Mouse (Mus musculus) embryo, embryonic 11.5 days (tissue): ENCODE results near the gene Srrd.
"Not testable (repeated sequence)": the region's sequence is repeated elsewhere in the genome, so short reads cannot be mapped to it uniquely, and the experiment has no call there.

Source experiments
- DNase-seq: peaks from one replicate; pipeline ENCODE4 v3.0.0-alpha.2; 2012; ENCODE audit warnings: low read depth, low spot score

The Srrd gene

DNA sequence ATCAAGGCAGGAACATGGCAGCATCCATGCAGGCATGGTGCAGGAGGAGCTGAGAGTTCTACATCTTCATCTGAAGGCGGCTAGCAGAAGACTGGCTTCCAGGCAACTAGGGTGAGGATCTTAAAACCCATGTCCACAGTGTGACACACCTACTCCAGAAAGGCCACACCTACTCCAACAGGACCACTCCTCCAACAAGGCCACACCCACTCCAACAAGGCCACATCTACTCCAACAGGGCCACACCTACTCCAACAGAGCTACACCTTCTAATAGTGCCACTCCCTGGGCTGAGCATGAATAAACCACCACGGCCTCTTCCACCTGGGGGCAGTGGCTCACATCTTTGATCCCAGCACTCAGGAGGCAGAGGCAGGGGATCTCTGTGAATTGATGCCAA is 23.5 kb downstream of the Srrd start:
- DNase-seq, result not testable (repeated sequence)

DNA sequence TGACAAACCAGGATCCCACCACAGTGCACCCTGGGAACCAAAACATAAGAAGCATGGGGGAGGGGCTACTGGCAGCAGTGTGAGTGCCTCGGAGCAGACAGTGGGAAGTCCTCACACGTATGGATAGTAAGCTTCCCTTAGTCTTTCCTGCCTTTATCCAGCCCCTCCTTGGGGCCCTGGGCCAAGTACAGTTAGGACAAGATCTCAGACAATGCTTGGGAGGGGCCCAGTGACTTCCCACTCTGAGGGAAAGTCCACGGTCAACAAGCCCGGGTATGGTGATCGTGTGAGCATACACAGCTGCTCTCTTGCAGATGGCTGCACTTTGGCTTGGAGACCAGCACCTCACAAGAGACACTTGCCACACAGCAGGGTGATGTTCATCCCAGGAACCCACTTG is 25.5 kb downstream of the Srrd start:
- no peak for DNase-seq

DNA sequence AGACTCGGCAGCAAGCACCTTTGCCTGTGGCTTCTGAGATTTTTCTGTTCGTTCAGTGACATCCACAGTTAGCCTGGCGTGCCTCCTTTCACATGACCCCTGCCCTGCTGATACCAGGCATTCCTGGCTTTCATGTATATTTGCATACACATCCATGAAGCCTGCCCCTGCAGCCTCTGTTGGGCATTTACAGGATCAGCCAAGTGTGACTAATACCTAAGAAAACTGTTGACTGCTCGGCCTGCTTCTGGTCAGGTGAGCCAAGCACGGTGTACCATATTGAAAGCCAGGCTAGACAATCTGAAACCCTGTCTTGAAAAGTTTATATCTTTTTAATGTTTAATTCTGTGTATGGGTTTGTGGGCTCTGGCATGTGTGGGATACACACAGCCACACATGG is 26.4 kb downstream of the Srrd start:
- DNase-seq, result no peak

DNA sequence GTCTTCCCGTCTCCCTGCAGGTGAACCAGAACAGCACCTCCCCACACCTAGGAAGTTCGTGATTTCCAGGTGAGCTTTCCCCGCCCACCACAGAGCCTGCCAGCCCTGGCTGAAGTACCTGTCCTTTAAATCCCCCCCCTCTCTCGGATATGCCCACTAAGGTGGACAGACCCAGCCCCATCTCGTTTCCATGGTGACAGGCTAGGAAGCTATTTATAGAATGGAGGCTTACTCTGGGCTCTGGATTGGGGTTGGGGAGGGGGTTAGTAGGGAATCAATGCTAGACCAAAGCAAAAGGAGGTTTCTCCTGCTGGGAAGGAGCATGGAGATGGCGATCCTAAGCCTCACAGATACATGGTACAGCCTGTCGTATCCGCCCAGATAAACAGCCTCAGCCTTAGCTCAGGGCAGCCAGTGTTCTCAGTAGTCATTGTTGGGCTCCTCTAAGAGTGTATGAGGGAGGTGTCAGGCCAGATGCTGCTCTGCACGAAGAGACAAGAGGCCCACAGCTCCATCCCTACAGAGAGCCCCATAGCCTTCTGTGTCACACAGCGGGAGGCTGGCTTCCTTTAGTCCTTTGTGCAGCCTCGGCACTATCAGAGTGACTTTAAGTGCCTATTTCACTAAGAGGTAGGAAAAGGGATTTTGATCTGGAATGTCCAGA is 29.5 kb downstream of the Srrd start:
- DNase-seq, result no peak

DNA sequence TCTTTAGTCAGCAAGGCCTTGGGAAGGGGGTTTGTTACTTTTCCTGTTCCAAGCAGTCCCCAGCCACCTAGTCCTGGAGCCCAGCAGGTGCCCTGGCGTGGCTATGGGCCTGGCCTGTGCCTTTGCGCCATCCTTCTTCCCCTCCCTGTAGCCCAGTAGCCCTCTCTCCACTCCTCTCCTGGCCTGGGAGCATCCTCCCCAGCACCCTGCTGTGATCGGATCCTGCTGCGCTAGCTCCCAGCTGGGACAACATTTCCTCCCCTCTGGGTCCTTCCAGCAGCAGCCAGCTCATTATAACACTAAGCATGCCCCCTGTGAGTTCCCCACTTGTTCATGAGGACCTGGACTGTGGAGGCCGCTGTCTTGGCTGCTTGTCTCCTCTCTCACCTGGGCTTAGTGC is 37.0 kb downstream of the Srrd start:
- no peak for DNase-seq

DNA sequence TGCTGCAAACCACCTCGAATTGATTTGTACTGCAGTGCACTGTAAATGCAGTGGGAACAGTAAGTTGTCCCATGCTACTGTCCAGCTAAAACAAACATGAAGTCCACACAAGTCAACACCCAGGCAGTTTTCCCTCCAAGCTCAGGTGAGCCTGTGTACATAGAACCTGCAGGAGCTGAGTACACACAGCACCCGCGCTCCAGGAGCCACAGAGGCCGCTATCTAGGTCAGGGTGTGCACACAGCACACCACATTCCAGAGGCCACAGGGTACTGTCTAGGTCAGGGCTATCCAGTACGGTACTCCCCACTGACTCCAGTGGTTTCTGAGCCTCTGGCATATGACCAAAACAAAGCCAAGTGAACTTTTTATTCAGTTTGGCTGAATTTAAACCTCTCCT is 40.5 kb downstream of the Srrd start:
- no peak for DNase-seq

DNA sequence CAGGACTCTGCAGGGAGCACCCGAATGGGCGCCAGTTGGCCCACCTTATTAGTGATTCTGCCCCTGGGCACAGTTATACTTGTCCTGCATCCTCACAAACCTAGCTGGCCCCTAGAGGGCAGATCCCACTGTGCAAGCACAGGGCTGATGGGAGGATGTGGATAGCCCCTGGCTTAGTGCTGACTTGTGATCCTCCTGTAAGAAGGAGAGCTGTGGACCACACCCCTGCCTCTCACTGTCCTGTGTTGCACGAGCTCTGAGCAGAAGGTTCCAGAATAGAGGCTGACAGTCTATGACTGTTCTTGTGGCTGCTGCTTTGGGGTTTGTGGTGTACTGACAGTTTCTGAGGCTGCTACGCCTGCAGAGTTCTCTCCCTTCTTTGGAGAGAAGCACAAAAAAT is 41.1 kb downstream of the Srrd start:
- DNase-seq, result no peak

DNA sequence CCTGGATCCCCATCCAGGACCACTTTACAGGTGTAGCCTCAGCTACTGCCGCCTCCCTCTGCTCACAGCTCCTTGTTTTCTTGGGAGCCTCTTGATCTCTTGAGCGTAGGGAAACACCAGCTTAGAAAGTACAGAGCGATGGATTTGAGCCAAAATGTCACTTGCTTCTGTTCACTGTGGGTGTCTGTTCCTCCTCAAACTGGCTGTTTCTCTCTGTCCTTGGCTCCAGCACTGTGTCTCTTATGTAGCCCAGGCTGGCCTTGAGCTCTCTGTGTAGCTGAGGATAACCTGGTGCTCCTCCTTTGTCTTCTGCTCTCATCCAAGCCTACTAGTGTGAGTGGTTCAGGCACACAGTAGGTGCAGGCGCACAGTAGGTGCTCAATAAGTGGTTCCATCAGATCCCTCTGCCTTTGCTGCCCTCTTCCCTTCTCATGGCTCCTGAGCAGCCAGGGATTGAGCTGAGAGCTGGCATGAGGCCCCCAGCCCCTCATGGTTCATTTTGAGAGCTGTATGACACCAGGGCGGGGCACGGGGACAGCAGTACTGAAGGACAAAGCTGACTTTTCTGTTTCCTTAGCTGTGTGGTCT is 42.0 kb downstream of the Srrd start:
- DNase-seq, result no peak

DNA sequence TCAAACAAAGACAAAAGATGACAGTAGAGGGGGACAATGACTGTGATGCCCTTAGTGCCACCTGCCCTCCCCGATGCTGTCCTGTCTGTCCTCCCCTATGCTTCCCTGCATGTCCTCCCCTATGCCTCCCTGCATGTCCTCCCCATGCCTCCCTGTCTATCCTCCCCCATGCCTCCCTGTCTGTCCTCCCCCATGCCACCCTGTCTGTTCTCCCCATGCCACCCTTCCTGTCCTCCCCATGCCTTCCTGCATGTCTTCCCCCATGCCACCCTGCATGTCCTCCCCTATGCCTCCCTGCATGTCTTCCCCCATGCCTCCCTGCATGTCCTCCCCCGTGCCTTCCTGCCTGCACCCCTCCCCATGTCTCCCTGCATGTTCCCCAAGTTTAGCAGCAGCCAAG is 42.7 kb downstream of the Srrd start:
- no peak for DNase-seq

DNA sequence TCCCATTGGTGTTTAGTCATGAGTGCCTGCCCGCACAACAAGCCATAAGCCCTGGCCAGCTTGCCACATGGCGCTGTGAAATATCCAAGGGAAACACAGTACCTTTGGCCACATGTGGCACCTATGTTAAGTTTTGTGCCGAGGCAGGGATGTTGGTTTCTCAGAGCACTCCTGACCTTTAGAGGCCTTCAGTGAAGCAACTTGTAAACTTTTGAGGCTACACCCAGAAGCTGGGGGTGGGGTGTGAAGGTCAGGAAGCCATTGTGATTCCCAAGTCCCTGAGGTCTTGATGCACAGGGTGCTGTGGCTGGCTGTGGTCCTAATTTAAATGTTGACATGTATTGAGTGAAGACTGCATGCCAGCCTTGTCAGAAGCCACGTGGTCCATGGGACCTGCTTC is 43.4 kb downstream of the Srrd start:
- DNase-seq, result no peak

DNA sequence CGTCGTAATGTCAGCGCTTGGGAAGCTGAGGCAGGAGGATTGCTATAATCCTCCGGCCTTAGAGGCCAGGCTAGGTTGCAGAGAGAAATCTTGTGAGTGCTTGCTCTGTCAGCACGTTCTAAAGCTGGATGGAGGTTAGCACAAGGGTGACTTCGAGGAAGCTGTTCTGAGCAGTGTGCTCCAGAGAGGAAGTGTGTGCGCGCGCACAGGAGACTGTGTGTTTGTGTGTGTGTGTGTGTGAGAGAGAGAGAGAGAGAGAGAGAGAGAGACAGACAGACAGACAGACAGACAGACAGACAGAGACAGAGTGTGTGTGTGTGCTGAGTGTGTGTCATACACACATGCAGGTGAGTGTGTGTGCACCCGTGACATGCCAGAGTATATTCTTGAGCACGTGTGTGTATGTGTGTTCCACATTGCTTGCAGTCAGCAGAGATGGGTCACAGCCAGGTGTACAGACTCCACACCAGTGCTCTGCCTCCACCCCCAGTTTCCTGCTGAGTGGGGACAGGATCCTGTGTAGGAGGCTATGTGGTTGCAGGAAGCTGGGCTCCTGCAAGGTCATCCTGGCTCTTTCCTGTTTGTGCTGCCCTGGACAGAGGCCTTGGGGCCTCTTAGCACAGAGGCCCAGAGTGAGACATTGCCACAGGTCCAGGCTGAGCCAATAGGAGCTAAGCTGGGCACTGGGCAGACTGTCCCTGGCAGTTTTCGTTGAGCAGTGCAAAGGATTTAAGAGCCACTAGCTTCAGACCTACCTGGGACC is 44.4 kb downstream of the Srrd start:
- DNase-seq, result no peak

DNA sequence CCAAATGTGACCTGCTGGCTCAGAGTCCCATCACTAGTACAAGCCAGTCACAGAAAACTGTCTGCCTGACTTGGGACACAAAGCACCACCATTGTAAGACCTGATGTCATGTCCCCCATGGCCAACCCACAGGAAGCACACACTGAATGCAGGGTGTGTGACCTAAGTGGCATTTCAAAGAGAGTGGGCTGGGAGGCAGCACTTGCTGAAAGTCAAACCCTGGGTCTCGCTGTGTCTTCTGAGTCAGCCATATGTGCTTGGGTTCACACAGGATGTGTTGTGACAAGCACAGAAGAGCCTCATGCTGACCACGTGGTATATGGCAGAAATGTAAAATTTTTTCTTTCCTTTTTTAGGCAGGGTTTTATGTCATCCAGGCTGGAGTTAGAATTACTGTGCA is 45.6 kb downstream of the Srrd start:
- no peak for DNase-seq

DNA sequence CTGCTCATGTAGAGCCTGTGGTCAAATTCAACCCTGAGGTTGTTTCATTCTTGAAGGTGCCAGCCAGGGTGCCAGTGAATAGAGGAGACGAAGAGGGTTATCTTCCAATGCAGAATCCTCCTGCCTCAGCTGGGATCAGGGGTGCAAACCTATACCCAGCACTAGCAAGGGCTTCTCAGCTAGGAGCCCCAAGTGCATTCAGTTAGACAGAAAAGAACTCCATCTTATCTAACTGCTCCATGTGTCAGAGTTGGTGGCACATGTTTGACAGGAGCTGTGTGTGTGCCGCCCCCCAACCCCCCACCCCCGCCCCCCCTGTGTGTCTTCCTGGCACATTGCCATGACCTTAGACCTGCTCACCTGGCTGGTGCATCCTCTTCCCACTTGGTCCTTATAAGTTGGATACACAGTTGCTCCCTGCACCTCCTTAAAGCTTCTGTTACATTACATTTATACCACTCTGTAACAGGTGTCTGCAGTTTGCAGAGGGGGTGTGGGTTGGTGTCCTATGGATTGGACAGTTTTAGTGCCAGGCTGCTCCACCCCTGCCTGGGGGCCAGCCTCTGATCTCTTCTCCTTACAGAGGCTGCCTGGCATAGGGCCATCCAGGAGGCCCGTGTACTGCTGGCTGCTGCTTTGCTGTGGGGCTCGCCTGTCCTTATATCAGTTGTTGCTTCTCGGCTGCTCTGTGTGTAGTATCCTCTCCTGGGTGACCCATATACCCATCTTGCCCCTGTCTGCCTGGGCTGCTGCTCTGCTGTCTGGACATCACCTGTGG is 46.2 kb downstream of the Srrd start:
- DNase-seq, result no peak

DNA sequence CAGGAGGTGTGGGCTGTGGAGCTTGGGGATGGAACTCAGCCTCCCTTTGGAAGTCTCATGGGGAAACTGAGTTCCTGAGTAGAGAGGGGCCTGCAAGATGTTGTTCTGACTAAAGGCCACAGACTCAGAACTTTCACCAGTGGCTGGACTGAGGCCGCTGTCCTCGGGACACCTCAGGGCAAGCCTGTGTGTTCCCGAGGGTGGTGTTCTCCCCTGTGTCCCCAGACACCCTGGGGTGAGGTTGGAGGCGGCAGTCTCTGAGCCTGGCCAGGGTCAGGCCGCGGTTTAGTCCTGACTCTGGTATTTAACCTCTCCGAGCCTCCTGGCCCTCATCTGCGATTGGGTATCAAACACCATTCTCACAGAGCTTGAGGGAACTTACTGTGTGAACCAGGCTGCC is 47.3 kb downstream of the Srrd start:
- no peak for DNase-seq

DNA sequence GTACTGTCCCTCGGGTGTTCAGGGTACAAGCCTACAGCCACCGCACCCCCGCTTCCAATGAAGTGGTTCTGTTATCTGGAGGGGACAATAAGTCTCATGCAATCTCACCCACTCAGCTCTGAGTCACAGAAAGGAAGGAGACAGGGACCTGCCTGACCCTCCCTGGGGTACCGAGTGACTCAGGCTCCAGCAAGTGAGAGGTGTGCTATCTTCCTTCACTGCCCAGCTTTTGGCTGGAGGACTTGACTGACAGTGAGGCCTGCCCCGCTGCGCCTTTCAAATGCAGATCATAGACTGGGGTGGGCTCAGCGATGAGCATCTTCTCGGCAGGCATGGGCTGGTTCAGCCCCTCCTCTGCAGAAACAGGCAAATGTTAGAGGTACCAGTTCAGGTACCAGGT is 47.7 kb downstream of the Srrd start:
- no peak for DNase-seq

DNA sequence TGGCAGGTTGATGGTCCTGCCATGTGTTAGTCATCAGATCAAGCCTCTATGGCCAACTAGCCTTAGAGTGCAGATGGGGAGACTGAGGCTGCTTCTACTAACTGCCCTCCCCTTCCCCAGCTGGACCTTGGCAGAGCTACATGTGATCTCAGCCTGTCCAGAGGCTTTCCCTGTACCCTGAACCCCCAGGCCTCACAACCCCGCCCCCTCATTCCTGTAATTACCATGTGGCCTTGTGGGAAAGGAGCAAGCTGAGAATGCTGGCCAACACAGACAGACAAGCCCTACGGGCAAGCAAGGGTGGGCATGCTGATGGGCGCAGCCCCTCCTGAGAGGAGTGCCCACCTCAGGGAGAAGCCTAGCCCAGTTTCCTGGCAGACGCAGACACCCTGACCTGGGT is 48.1 kb downstream of the Srrd start:
- DNase-seq, result no peak

DNA sequence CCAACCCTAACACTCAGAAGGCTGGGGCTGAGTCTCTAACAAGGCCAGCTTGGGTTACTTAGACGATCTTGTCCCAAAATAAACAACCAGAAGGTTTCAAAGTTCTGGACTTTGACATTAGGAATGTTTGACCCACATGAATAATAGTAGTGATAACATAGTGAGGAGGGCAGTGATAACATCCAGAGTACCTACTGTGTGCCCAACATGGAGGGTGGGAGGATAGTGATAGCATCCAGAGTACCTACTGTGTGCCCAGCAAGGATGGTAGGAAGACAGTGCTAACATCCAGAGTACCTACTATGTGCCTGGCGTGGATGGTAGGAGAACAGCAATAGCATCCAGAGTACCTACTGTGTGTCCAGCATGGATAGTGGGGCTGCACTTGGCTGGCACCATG is 49.0 kb downstream of the Srrd start:
- no peak for DNase-seq

DNA sequence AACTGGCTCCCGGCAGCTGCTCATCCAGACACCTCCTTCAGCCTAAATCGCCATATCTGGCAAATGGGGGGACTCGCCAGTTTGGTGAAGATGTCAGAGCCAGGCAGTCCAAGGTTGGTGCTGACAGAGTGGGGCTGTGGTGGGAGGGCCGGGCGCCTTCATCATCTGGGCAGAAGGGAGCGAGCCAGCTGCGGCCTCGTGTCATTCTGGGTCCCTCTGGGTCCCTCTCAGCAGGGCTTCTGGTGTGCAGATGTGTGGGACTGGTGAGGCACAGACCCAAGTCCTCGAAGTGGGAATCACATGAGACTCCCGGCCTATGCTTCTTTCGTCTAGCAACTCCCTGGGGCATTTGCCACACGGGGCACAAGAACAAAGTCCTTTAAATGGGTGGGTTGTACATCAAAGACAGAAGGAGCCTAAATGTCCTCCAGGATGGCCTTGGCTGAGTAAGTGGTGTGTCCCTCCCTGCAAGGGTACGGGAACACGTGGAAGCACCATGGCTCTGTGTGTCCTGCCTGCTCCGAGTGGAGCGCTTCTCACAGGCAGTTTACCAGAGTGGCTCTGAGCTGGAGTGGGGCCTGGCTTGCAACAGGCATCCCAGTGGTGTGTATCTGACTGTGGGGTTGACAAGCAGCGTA is 50.4 kb downstream of the Srrd start:
- no peak for DNase-seq

DNA sequence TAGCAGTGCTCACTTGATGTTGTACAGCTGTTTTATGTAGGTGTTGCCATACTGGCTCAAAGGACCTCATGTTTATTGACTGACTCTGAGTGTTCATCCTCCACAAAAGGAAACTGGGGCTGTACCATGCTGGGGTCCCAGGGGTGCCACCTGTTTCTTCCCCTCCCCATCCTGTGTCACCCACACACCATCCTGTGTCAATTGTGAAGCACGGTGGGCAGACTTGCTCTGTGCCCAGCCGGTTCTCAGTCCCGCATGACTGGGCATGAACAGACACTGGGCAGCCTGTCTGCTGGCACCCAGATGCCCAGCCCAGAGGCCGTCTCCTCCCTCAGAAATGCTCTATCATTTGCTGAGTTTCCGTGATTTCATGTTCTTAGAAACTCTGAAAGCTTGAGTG is 51.0 kb downstream of the Srrd start:
- no peak for DNase-seq

DNA sequence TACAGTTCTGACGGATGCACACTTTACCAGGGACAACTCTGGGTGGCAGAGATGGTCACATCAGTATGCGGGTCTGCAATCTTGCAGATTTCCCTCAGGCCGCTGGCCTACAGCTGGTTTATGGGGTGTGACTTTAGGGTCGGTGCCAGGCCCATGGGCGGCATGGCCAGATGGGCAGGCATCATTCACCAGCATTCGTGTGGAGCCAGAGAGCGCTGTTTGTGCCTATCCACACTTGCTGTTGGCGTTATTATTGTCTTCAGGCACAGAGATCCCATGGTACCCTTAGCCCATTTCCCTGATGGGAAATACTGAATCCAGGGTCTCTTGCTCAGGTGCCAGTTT is 52.3 kb downstream of the Srrd start:
- no peak for DNase-seq

DNA sequence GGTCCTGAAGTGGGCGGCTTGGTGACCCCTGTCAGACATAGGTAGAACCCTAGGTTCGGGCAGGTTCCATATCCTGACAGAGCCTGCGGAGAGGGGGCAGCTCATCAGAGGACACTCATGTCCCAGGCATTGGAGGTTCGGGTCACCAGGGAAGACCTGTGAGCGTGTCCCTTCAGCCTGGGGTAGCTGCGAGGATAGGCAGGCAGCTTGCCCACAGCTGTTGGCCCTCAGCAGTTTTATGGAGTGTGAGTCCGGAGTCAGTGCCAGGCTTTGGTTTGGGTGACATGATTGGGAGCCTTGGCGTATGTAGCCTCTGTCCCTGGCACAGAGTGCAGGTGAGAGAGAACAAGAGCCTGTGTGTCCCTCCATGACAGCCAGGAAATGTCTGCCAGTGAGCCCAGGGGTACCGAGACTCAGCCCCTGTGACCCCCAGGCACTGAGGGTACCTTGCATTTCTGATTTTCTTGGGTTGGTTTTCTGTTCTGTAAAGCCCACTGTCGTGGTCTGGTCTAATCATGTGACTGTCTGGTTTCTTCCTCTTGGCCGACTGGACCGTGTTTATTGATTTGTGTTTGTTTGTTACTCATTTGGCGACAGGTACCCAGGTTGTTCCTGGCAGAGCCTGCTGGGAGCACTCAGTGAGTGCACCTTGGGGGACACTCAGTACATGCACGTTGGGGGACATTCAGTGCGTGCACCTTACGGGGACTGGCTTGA is 52.9 kb downstream of the Srrd start:
- no peak for DNase-seq
